Mouse (Mus musculus) urinary bladder, postnatal 4 days (tissue): Measurements from ENCODE around the gene Gm5089.

Source experiments
- DNase-seq, 2 experiments: peaks; one replicate each; pipeline ENCODE4 v3.0.0; 2021 to 2022; ENCODE audit warnings: low spot score in 2 of 2

Gene Gm5089

DNA sequence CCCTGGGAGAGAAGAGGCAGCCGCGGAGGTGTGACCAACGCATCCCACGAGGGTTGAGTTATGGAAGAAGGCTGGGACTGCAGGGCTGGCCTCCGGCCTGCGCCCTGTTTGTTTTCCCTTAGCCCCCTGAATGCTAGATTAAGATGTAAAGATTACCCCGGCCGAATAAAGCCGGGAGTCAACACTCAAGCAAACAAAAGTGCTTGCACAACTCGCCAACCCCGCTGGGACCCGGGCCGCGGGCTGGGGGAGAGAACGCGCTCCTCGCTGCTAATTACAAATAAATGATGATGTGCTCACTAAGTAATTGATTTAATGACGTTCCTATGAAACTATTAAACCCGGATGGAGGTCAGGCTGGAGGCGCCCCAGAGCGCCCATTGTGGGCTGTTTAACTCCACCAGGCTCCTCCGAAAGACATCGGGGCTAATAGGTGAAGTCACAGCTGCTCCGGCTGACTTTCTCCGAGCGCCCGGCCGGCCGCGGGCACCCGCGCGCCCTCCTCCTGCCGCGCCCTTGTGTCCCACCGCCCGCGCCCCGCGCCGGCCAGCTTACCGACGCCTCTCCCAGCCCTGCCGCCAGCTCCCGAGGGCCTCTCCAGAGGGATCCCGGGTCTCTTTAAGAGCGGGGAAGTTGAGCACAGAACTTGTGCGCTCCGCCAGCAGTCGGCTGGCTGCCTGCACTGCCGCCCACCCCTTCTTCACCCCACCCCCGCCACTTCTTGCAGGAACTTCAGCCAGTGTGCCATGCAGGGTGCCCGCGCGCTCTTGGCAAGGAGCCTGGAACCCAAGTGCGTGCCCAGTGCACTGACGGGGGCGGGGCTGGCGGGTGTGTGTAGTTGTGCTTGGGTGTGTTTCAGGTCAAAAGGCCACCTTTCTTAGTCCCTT lies at the start of gene Gm5089:
TSS of gene Gm5089 (minus strand) at position 620 of the 887 bp plus-strand sequence.
- DNase-seq, result no peak

- no peak for DNase-seq
These were observed 41.1 kb upstream of the Gm5089 start for GRCm38 (mm10) chr14:122492015-122492414.

GRCm38 (mm10) chr14:122491521-122491920 lies 40.6 kb upstream of the Gm5089 start:
- DNase-seq, result no peak

- DNase-seq, result no peak
These were observed 39.8 kb upstream of the Gm5089 start, which contains the start of gene Gm10837 for GRCm38 (mm10) chr14:122490441-122491328. Gene Gm10837 (plus strand): TSS chr14:122490586.

- DNase-seq, result no peak
These were observed 38.9 kb upstream of the Gm5089 start for GRCm38 (mm10) chr14:122489686-122490414.

GRCm38 (mm10) chr14:122489041-122489440 lies 38.1 kb upstream of the Gm5089 start:
- DNase-seq, result no peak

DNA sequence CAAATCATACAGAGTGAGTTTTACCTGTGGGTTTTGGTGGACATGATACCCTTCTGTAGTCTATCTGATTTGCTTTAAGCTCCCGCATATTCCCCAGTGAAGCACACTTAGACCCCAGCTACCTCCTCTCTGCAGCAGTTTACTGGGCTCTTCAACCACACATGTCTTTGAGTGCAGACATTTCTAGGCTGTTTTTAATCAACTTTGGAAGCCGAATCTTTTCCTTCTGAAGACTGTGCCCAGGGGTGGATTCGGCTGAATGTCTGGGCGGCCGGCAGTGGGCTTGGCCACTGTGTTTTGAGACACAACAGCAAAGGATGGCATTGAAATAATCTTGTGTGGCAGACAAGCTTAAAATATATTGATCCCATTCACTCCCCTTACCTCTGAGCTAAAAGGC lies 36.5 kb upstream of the Gm5089 start:
- no peak for DNase-seq

- DNase-seq, result no peak
These were observed 35.7 kb upstream of the Gm5089 start for GRCm38 (mm10) chr14:122486611-122487010.

- no peak for DNase-seq
These were observed 34.8 kb upstream of the Gm5089 start for GRCm38 (mm10) chr14:122485635-122486181.

GRCm38 (mm10) chr14:122484844-122485551 lies 34.1 kb upstream of the Gm5089 start:
- no peak for DNase-seq

DNA sequence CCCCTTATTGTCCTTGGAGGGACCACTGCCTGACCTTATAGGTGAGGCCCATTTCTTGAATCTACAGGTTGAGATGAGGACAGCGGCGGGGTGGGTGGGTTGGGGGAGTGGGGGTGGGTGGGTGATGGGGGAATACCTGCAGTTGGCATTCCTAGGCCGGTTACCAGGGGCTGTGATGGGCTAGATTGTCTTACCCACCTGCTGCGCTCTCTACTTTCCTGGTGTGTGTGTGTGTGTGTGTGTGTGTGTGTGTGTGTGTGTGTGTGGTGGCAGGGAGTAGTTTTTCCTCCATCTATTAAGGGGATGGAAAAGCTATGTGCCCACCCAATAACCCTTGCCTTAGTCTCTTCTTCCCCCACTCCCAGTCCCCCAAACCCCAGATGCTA lies 33.5 kb upstream of the Gm5089 start:
- DNase-seq, result no peak

DNA sequence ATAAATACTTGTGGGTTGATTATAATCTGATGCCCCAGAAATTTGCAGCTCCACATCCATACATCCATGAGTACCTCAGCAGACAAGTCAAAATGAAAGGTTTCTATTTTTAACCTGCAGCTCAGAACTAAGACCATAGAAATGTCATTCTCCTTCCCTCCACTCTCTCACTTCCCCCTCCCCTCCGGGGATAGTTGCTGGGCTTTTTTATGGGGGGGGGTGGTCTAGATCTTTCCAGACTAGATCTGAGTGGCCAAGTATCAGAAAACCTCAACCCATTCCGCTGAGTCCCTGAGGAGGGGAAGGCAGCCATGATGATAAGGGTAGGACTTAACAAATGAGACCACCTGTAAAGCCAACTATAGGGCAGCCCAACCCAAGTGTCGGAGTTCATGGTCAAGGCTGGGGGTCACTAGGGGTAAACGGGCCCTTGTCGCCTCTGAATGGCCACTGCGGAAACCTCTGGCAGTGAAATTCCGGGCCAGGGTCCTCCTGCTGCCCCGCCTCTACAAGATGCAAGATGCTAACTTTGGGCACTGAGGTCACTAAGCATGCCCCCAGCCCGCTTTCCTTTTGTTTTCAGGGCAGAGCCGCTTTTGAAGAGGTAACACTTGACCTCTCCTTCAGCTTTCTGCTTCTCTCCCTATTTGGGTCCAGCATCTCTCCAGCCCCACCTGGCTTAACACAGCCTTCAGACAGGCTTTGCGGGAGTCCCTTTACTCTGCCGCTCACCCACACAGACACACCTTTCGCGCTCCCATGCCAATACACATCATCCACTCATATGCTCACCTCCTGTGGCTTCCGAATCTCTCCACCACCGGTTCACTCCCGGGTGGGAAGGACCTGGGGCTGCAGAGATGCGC lies 32.9 kb upstream of the Gm5089 start:
- DNase-seq, result no peak

DNA sequence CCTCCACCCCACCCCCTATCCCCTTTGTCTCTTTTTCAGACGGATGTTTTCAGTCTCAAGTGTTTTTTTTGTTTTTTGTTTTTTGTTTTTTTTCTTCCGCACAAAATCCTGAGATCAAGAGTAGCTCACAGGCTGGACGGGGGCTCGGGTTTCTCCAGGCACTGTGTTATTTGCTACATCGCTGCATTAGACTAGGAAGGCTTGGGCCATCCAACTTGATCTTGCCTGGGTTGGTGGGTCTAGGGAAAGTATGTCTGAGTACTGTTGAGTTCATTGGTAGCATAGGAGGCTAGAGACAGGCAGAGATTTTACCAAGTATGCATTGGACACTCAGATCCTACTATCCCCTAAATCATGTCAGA lies 32.1 kb upstream of the Gm5089 start:
- no peak for DNase-seq

DNA sequence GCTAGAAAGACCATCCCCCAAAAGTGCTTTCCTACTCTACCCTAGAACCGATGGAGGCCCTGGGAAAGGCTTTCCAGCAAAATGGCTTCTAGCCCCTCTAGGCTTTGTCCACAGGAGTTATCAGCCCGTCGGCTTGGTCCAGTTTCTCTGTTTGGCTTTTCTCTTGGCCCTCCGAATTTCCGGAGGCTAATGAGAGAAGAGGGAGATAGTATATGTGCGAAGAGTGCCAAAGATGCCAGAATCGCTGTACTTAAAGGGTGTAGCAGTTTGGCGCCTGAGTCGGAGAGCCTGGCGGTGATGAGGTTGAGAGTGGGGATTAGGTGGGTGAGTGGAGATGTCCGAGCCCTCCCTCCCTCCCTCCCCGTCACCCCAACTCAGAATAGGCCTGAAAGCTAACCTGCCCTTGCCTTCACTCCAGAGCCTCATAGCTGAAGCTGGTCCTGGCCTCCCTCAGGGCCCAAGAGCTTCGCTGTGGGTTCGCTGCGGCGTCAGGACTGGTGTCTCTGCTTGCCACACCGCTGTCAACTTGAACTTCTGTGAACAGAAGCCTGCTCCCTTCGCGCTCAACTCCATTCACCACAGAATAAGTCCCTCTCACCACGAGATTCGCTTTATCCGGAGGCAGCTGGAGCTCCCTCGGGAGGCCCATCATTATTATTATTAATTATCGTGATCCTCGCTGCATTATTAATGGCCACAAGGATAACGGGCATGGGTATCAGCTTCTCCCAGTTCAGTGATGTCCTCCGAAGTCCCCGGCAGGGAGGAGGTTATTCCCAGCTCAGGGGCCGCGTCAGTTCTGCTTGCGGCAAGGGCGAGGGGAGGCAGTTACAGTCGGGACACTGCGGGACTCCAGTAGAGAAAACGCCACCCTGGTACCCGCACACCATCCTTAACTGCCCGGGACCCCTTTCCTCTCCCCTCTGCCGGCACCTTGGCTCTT lies 31.4 kb upstream of the Gm5089 start:
- DNase-seq, result no peak

- DNase-seq, result no peak
These were observed 30.3 kb upstream of the Gm5089 start for GRCm38 (mm10) chr14:122481181-122481580.

DNA sequence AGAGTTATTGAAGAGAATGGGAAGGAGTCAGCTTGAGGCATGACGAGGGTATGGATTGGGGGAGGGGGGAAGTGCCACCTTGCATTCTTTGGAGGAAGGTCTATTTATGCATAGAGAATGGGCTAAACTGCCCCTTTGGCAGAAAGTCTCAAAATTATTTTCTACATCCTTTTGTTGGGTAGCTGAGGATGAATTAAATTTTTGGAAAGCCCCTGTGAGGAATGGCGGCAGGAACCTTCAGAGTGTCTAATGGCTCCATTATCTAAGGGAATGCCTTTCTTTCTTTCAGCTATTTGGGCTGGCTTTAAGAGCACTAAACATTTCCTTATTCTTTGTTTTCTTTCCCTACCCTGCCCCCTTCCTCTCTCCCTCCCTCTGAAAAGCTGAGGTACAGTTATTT lies 29.4 kb upstream of the Gm5089 start:
- DNase-seq, result no peak

DNA sequence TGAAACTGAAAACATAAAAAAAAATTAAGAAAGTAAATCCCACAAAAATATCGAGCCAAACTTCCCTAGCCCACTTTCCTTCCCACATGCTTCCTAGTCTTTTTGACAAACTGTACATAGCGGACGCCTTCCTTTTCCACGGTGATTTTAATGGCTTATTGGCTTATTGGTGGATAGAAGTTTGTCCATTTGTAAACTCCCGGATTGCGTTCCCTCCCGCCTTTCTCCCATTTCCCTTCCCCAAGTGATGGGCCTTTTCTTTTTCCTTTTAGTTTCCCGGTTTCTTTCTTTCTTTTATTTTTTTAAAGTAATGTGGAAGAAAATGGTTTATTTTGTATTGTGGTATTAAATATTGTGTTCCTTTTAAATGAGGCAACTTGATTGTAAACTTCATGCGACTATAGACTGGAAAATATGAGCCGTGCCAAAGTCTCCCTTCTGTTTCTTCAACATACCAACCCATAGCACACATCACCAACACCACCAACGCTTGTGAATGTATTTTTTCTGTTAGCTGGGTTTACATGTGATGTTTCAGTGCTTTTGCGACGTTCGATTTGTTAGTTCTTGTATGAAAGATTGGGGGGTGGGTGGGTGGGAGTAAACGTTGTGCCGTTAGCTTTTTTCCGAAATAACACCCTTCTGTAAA lies 28.7 kb upstream of the Gm5089 start:
- no peak for DNase-seq

DNA sequence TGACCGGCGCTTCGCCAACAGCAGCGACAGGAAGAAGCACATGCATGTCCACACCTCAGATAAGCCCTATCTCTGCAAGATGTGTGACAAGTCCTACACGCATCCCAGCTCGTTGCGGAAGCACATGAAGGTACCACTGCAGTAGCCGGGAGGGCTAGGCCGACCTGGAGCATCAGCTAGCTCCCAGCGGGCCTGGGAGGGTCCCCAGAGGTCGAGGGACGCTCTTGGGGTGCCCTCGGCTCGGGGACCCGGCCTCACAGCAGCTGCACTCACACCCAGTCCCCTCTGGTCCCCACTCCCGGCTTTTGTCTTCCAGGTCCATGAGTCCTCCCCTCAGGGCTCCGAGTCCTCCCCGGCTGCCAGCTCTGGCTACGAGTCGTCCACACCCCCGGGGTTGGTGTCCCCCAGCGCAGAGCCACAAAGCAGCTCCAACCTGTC lies 27.7 kb upstream of the Gm5089 start:
- no peak for DNase-seq
